Mouse (Mus musculus): ENCODE results near the gene Zfp109. TPM values are rescaled to one million over a fixed set of nuclear protein-coding genes. Genes with fewer than 3 reads are reported as not detected.

Zfp109 gene
- polyA plus RNA-seq, 1 experiment = 3.5 TPM

DNA sequence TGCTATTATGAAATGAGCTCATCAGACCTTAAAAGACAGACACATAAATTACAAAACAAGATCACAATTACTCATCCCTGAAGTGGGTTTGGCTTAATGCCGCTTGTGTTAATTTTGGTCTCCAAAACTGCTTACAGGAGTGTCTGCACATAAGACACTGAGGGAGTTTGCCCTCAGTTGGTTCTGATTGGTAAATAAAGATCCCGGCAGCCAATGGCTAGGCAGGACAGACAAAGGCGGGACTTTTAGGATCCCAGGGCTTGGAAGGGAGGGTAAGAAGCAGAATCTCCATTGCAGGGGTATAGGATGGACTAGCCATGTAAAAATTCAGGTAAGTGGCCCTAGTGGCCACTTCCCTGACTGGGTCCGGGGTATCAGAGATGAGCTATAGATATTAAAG is 40.4 kb downstream of the Zfp109 start:
- DNase-seq (ENCODE audit: low read depth) = no peak
- TF ChIP-seq POLR2A (IDR thresholded peaks at IDR 0.05; ENCODE audit: borderline replicate concordance, extremely low read depth, insufficient read depth, insufficient read length, poor library complexity, severe bottlenecking) (no peak), CTCF (IDR thresholded peaks at IDR 0.05; ENCODE audit: borderline replicate concordance, extremely low read depth, insufficient read depth, insufficient read length) (no peak)

DNA sequence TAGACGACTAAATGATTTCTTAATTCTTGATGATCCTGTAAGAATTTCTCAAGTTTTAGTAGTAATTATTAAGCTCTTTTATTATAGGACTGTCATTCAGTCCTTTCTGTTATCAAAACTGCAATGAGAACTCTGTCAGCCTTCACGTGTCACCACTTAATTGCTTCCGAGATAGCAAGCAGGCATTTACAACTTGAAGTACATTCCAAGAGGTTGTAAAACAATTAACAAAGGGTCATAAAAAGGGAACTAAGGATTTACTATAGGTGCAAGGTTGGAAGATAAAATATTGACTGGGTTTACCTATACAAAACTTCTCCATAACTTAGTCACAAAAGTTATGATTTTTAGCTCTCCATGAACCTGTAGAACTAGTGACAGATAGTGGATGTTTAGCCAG is 44.2 kb downstream of the Zfp109 start:
- DNase-seq (ENCODE audit: low read depth) = no peak
- TF ChIP-seq POLR2A (IDR thresholded peaks at IDR 0.05; ENCODE audit: borderline replicate concordance, extremely low read depth, insufficient read depth, insufficient read length, poor library complexity, severe bottlenecking) = no peak
- no peak for TF ChIP-seq CTCF (IDR thresholded peaks at IDR 0.05; ENCODE audit: borderline replicate concordance, extremely low read depth, insufficient read depth, insufficient read length)

DNA sequence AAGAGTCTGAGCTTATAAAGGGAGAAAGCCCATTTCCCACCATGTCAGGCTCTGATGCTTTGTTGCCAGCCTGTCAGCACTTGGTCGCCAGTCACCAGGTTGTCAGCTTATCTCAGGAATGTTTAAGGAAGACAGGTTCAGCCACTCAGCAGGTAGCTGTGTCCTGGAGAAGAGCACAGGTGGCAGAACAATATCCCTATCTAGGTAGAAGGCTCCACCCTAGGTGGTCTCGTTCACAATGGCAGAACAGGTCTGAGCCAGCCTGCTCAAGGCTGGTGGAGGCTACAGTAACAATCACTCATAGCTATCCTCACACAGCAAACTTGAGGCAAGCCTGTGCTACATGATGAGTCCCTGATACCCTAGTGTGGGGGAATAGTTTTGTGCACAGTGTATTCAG is 46.0 kb downstream of the Zfp109 start:
- no peak for DNase-seq (ENCODE audit: low read depth)

DNA sequence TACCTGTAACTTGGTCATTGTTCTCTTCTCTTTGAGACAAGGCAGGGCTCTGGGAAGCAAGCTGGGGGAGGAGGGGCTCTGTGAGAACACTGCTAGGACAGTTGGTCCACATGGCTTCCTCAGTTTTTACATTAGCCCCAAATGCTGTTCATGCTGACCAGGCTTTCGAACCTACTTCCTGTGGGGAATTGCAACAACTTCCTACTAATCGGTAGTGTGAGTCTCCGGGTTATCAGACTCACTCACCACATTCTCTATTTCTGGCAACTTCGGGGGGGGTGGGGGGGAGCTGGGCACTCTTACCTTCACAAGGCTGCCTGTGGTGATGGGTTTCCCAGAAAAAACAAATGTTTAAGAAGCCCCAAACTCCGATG is 47.8 kb downstream of the Zfp109 start:
- DNase-seq (ENCODE audit: low read depth) = no peak
- TF ChIP-seq CTCF (IDR thresholded peaks at IDR 0.05; ENCODE audit: borderline replicate concordance, extremely low read depth, insufficient read depth, insufficient read length) (no peak), POLR2A (IDR thresholded peaks at IDR 0.05; ENCODE audit: borderline replicate concordance, extremely low read depth, insufficient read depth, insufficient read length, poor library complexity, severe bottlenecking) (no peak)

More for the DNA sequence above, 46.0 kb downstream of the Zfp109 start:
- TF ChIP-seq POLR2A (IDR thresholded peaks at IDR 0.05; ENCODE audit: borderline replicate concordance, extremely low read depth, insufficient read depth, insufficient read length, poor library complexity, severe bottlenecking) = no peak
- TF ChIP-seq CTCF (IDR thresholded peaks at IDR 0.05; ENCODE audit: borderline replicate concordance, extremely low read depth, insufficient read depth, insufficient read length) = no peak

DNA sequence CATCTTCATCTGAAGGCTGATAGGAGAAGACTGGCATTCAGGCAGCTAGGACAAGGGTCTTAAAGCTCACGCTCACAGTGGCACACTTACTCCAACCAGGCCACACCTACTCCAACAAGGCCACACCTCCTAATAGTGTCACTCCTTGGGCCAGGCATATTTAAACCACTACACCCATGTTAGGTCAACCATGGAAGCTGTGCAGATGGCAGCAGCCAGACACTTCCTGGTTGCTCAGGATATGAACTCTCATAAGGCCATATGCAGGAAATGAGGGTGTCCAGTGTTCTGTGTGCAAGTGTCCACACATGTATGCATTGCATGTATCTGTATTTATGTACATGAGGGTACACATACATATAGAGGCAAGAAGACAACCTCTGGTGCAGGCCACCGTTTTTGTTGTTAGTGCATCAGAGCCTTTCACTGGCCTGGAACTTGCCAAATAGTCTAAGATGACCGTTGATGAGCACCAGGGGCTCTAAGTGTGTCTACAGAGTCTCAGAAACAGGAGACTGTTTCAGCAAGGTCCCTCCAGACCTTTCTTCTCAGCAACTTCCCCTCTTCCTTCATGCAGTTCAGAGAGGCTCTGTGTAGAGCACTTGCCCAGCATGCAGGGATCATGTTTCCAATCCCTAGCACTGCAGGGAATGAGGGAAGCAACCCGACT is 48.3 kb downstream of the Zfp109 start:
- no peak for DNase-seq (ENCODE audit: low read depth)
- TF ChIP-seq POLR2A (IDR thresholded peaks at IDR 0.05; ENCODE audit: borderline replicate concordance, extremely low read depth, insufficient read depth, insufficient read length, poor library complexity, severe bottlenecking) (no peak), CTCF (IDR thresholded peaks at IDR 0.05; ENCODE audit: borderline replicate concordance, extremely low read depth, insufficient read depth, insufficient read length) (no peak)

DNA sequence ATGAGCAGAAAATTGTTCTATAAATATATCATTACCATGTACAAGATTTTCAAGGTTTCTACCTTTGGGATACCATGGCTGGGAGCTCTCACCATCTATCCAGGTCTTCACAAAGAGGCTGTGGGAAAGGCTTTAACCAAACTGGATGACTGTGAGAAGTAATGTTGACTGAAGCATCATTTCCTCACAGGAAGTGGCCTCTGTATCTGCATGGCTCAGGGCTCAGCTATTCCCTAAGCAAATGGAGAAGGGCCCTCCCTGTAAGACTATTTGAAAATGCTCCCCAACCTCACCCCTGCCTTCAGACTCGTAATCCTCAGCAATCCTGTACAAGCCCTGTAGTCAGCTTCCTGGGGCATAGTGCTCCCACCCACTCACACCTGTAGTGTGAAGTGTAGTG is 49.7 kb downstream of the Zfp109 start:
- TF ChIP-seq CTCF (IDR thresholded peaks at IDR 0.05; ENCODE audit: borderline replicate concordance, extremely low read depth, insufficient read depth, insufficient read length) (no peak), POLR2A (IDR thresholded peaks at IDR 0.05; ENCODE audit: borderline replicate concordance, extremely low read depth, insufficient read depth, insufficient read length, poor library complexity, severe bottlenecking) (no peak)
- DNase-seq (ENCODE audit: low read depth) = no peak

Other genes starting within 250 kb of the Zfp109 start
- gene V1rd19, start 235.9 kb downstream of the Zfp109 start, polyA plus RNA-seq (2012; rRNA removed) = not detected in 2 replicates
- not detected in 2 replicates for gene Vmn1r183, start 184.3 kb downstream of the Zfp109 start, polyA plus RNA-seq (2012; rRNA removed)
- gene Zfp180, start 155.6 kb downstream of the Zfp109 start, polyA plus RNA-seq (2012; rRNA removed) = 35.8 and 39.9 TPM in 2 replicates
- gene Zfp112, start 125.2 kb downstream of the Zfp109 start, polyA plus RNA-seq (2012; rRNA removed) = 5.7 and 6.0 TPM in 2 replicates
- 16.3 and 18.2 TPM in 2 replicates for gene Zfp235, start 103.4 kb downstream of the Zfp109 start, polyA plus RNA-seq (2012; rRNA removed)
- gene Zfp114, start 62.5 kb downstream of the Zfp109 start, polyA plus RNA-seq (2012; rRNA removed) = 2.1 and 2.5 TPM in 2 replicates
- gene Zfp111, start 26.1 kb downstream of the Zfp109 start, polyA plus RNA-seq (2012; rRNA removed) = 4.7 and 4.8 TPM in 2 replicates
- gene Zfp108, start 17.2 kb upstream of the Zfp109 start, polyA plus RNA-seq (2012; rRNA removed) = 4.0 and 4.4 TPM in 2 replicates
- 6.9 and 7.4 TPM in 2 replicates for gene Zfp93, start 32.9 kb upstream of the Zfp109 start, polyA plus RNA-seq (2012; rRNA removed)
- 33.9 and 39.2 TPM in 2 replicates for gene Zfp61, start 63.7 kb upstream of the Zfp109 start, polyA plus RNA-seq (2012; rRNA removed)
- 19.3 and 26.9 TPM in 2 replicates for gene Zfp94, start 79.1 kb upstream of the Zfp109 start, polyA plus RNA-seq (2012; rRNA removed)
- 0.19 and 0.23 TPM in 2 replicates for gene Tescl, start 96.4 kb upstream of the Zfp109 start, polyA plus RNA-seq (2012; rRNA removed)
- 0.07 and 0.11 TPM in 2 replicates for gene Lypd5, start 111.6 kb upstream of the Zfp109 start, polyA plus RNA-seq (2012; rRNA removed)
- 0.76 and 1.4 TPM in 2 replicates for gene Kcnn4, start 132.7 kb upstream of the Zfp109 start, polyA plus RNA-seq (2012; rRNA removed)
- gene Smg9, start 162.1 kb upstream of the Zfp109 start, polyA plus RNA-seq (2012; rRNA removed) = 66.2 and 69.6 TPM in 2 replicates
- 0.05 TPM in 1 of 2 replicates, not detected in the other for gene Irgc1, start 214.7 kb upstream of the Zfp109 start, polyA plus RNA-seq (2012; rRNA removed)
- gene Plaur, start 224.9 kb upstream of the Zfp109 start, polyA plus RNA-seq (2012; rRNA removed) = 1.4 and 2.1 TPM in 2 replicates
- gene Cadm4, start 244.5 kb upstream of the Zfp109 start, polyA plus RNA-seq (2012; rRNA removed) = 178 and 268 TPM in 2 replicates

Measured in brain, embryonic 14.5 days (tissue).